Mouse (Mus musculus): Measurements from ENCODE around the gene Lrrc17. TPM values are rescaled to one million over a fixed set of nuclear protein-coding genes. Genes with fewer than 3 reads are reported as not detected.

Lrrc17 gene
- polyA plus RNA-seq (2016; fragmentation: Nextera tagmentation; extraction: Ambion mirVana): 1.6 and 2.2 TPM in 2 replicates

DNA sequence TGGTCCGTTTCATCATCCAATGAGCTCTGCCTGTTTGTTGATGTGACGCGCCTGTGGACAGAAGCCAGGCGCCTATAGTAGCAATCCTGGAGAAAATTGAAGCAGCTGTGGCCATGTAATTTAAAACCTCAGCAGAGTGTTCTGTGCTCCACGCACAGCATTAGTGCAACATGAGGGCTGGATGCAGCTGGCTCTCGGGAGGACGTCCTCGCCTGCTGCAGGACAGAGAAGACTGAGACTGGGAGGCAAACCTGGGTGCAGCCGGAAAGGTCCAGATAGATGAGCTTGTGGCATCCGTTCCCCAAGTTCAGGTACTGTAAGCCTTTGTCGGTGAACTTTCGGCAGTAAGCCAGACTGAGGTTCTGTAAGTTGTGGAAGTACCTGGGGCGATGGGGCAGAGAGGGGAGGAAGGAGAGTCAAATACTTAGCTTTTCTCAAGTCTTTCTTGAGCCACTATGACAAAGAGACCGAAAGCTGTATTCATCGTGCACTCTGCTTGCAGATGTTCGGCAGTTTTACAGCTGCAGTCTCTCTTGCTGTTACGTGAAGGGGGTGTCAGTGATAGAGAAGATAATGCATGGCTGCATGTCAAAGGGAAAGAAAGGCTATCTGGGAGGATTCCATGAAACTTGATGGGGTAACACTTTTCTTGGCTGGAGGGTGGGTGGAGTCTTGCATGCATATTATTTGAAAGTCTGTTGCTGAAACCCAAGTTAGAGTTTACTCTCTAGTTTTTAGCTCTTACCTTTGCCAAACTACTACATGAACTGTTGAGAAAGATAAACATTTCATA, at the start of gene Lrrc17:
Lrrc17 (plus strand) TSS at position 151 of the 793 bp plus-strand sequence.
- Histone ChIP-seq H3K27me3 (replicated peaks) (0 out of 2 replicates have a peak, but pooled peaks cover 3% of the 10 kb centered on the region), H3K27ac (no peak within 1 kb of the TSS), H3K4me1 (no peaks in the 10 kb centered on the region), H3K36me3 (no peaks in the 10 kb centered on the region), H3K9me3 (replicated peaks) (no peaks in the 10 kb centered on the region), H3K9ac (no peak within 1 kb of the TSS), H3K4me3 (no peak within 1 kb of the TSS), H3K4me2 (no peak within 1 kb of the TSS)
- ATAC-seq: no peak
- 63% methylated on average over 17 of the region's 17 CpGs for WGBS (ENCODE audit: insufficient replicate concordance)

DNA sequence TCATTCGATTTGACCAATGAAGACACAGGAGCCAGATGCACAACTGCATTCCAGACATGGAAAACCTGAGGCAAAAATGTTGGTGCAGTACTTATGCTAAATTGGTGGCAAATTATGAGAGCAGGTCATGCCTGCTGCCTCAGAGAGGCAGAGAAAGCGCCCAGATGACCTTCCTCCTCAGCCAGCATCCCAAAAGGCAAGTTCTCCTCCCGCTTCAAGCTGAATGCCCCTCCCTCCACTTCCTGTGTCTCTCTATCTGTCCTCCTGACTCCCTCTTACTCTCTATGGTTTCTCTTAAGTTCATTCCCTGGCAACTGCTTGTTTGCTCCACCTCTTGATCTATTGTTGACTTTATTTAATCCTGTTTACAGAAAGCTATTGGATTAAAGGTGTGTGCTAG, 48.6 kb upstream of the Lrrc17 start:
- whole genome bisulfite sequencing (ENCODE audit: insufficient replicate concordance): 37% methylated on average over 3 of the region's 3 CpGs
- Histone ChIP-seq H3K9ac (no peak overlapping the region), H3K4me3 (no peak overlapping the region), H3K27ac (no peak overlapping the region), H3K27me3 (replicated peaks) (no peaks in the 10 kb centered on the region), H3K9me3 (replicated peaks) (no peaks in the 10 kb centered on the region), H3K36me3 (no peaks in the 10 kb centered on the region), H3K4me2 (no peak overlapping the region), H3K4me1 (no peaks in the 10 kb centered on the region)
- no peak for ATAC-seq

GRCm38 (mm10) chr5:21496321-21496720, 47.0 kb upstream of the Lrrc17 start:
- H3K4me3 ChIP-seq: no peak overlapping the region
- H3K27ac ChIP-seq: no peak overlapping the region
- no peaks in the 10 kb centered on the region for H3K27me3 ChIP-seq (replicated peaks)
- no peak overlapping the region for H3K9ac ChIP-seq
- no peak for ATAC-seq
- H3K4me1 ChIP-seq: no peaks in the 10 kb centered on the region
- WGBS (ENCODE audit: insufficient replicate concordance): 71% methylated on average over 6 of the region's 6 CpGs
- no peak overlapping the region for H3K4me2 ChIP-seq
- no peaks in the 10 kb centered on the region for H3K9me3 ChIP-seq (replicated peaks)
- H3K36me3 ChIP-seq: no peaks in the 10 kb centered on the region

DNA sequence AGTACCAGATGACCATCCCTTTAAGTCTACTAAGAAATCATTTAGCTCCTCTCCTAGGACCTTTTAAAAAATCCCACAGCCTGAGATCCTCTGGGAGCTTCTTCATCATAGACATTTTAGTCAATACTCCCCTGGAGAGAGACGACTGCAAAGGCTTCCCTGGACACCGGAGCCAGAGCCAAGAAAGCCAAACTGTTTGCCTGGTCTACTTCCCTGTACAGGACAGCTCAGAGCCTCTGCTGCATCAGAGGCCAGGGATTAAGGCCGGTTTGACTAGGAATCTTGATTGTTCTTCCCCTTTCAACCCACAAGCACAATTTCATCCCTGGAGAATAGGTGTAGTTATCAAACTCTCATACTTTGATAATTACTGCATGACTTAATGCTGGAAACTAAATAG, 46.5 kb upstream of the Lrrc17 start:
- ATAC-seq: no peak
- 59% methylated on average over 3 of the region's 3 CpGs for WGBS (ENCODE audit: insufficient replicate concordance)

DNA sequence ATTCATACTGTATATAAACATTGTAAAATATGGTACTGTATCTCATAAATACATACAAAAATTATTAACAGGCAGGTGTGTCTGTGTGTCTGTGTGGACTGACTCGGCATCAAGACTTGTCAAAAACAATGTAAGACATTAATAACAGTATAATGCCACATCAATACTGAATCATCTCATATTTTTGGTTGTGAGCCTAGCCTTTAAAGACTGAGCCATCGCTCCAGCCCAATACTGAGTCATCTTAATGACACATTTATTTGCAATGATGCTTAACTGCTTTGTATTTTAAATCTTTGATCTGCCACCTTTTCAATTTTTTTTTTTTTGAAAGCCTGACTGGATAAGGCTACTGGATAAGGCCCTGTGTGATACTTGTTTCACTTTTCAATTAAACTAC, 44.9 kb upstream of the Lrrc17 start:
- ATAC-seq: no peak
- no peak overlapping the region for H3K4me2 ChIP-seq
- H3K4me3 ChIP-seq: no peak overlapping the region
- H3K4me1 ChIP-seq: no peaks in the 10 kb centered on the region
- no peaks in the 10 kb centered on the region for H3K9me3 ChIP-seq (replicated peaks)
- no peaks in the 10 kb centered on the region for H3K27me3 ChIP-seq (replicated peaks)
- WGBS (ENCODE audit: insufficient replicate concordance): 76% methylated on average over 2 of the region's 2 CpGs
- no peak overlapping the region for H3K9ac ChIP-seq
- H3K27ac ChIP-seq: no peak overlapping the region
- H3K36me3 ChIP-seq: no peaks in the 10 kb centered on the region

More for the DNA sequence above, 46.5 kb upstream of the Lrrc17 start:
- H3K27me3 ChIP-seq (replicated peaks): no peaks in the 10 kb centered on the region
- no peak overlapping the region for H3K9ac ChIP-seq
- H3K36me3 ChIP-seq: no peaks in the 10 kb centered on the region
- no peaks in the 10 kb centered on the region for H3K9me3 ChIP-seq (replicated peaks)
- H3K27ac ChIP-seq: no peak overlapping the region
- H3K4me3 ChIP-seq: no peak overlapping the region
- no peak overlapping the region for H3K4me2 ChIP-seq
- no peaks in the 10 kb centered on the region for H3K4me1 ChIP-seq

DNA sequence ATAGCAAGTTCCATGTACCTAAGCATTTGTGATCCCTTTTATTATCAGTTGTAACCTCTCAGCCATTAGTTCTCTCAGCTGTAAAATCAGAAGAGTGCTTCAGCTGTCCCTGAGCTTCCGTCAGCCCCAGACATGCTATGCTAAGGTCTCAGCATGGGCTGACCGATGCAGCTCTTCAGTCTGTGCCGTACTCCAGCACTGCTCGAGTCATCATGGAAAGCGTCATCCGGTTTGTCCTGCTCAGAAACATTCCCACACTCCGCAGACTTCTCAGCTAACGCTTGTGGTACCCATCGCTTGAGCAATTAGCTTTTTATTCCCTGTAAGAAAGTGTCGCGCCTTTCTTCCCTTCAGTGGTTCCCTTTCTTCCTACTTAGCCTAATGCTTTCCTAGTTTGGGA, 44.4 kb upstream of the Lrrc17 start:
- Histone ChIP-seq H3K9me3 (replicated peaks) (no peaks in the 10 kb centered on the region), H3K27me3 (replicated peaks) (no peaks in the 10 kb centered on the region), H3K4me2 (no peak overlapping the region), H3K36me3 (no peaks in the 10 kb centered on the region), H3K4me1 (no peaks in the 10 kb centered on the region), H3K9ac (no peak overlapping the region), H3K27ac (no peak overlapping the region), H3K4me3 (no peak overlapping the region)
- no peak for ATAC-seq
- WGBS (ENCODE audit: insufficient replicate concordance): 83% methylated on average over 11 of the region's 11 CpGs

DNA sequence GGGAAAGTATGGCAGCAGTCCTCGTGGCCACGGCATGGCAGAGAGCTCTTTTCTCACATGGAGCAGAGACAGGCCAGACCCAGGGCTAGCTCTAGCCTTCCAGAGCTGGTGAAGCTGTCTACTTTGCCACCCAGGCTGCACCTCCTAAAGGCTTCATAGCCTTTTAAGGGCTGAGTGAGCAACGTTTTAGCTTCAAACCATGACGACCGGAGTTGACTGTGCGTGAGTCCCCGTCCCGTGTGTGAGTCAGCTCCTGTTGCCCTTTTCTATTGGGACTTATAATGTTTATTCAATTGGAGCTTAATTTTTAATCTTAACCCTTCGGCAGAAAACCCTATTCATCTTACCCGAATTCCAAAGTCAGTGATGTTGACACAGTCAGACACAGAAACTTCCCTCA, 43.2 kb upstream of the Lrrc17 start:
- Histone ChIP-seq H3K27ac (no peak overlapping the region), H3K4me1 (no peaks in the 10 kb centered on the region), H3K9ac (no peak overlapping the region), H3K36me3 (no peaks in the 10 kb centered on the region), H3K4me2 (no peak overlapping the region), H3K4me3 (no peak overlapping the region), H3K27me3 (replicated peaks) (no peaks in the 10 kb centered on the region), H3K9me3 (replicated peaks) (no peaks in the 10 kb centered on the region)
- ATAC-seq: no peak
- WGBS (ENCODE audit: insufficient replicate concordance): 73% methylated on average over 10 of the region's 10 CpGs

DNA sequence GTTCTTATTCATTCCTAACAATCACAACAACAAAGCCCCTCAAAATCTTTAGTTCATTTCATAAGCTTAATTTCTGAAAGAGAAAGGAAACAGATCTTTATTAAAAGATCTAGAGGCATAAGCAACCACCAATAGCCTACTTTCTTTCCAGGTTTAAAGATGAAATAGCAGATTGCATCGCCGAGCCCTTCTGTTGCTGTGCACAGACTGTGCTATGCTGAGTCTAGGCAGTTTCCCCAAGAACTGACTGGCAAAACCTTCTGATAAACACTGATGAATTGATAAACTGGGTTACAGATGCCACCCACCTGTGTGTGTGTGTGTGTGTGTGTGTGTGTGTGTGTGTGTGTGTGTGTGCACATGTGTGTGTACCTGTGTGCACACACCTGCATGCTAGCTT, 42.4 kb upstream of the Lrrc17 start:
- no peaks in the 10 kb centered on the region for H3K9me3 ChIP-seq (replicated peaks)
- WGBS (ENCODE audit: insufficient replicate concordance): 77% methylated on average over 2 of the region's 2 CpGs
- H3K4me2 ChIP-seq: no peak overlapping the region
- H3K4me3 ChIP-seq: no peak overlapping the region
- no peaks in the 10 kb centered on the region for H3K4me1 ChIP-seq
- no peaks in the 10 kb centered on the region for H3K27me3 ChIP-seq (replicated peaks)
- H3K27ac ChIP-seq: no peak overlapping the region
- no peaks in the 10 kb centered on the region for H3K36me3 ChIP-seq
- no peak overlapping the region for H3K9ac ChIP-seq
- no peak for ATAC-seq

DNA sequence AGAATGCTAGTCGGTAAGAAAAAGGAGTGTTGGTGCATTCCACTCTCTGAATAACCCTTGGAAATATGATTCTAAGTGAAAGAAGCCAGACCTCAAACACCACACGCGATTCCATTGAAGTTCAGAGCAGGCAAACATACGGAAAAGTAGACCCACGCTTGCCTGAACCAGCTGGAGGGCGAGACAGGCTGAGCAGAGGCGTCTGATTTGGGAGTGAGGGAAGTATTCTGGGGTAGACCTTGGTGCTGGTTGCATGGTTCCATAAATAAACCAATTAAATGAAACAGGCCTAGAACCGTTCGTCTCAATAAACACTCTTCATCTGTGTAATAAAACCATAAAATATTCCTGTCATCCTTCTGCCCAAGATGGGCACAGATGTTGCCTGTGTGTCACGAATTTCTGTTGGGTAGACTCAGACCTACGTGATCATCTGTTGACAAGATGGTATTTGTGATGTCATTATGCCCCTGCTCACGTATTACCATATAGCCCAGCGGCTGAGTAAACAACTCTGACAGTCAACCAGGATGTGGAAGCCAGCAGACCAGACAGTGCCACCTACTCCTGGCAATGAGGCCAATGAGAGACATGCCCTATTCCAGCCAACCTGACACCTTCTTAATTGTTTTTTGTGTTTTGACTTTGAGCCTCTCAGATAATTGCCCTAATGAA, 40.3 kb upstream of the Lrrc17 start:
- Histone ChIP-seq H3K4me1 (no peaks in the 10 kb centered on the region), H3K4me3 (no peak overlapping the region), H3K9me3 (replicated peaks) (no peaks in the 10 kb centered on the region), H3K4me2 (no peak overlapping the region), H3K9ac (no peak overlapping the region), H3K27ac (no peak overlapping the region), H3K36me3 (no peaks in the 10 kb centered on the region), H3K27me3 (replicated peaks) (no peaks in the 10 kb centered on the region)
- ATAC-seq: no peak
- WGBS (ENCODE audit: insufficient replicate concordance): 76% methylated on average over 13 of the region's 13 CpGs

DNA sequence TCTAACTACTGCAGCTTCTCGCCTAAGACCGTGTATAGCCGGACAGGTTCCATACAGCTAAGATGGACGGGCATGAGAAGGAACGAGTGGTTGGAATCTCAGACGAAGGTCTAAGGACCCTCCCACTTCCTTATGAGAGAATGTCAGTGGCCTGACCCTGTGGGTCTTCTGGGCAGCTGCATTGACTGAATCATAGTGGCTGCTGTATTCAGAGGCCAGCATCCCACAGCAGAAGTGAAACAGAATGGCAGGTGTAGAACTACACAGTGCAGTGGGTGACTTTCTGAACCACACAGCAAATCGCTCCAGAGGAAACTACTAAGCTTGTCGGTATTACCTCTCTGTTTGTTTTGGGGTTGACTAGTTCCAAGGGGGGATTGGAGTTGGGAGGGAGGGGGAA, 38.2 kb upstream of the Lrrc17 start:
- WGBS (ENCODE audit: insufficient replicate concordance): 74% methylated on average over 8 of the region's 8 CpGs
- Histone ChIP-seq H3K4me1 (no peaks in the 10 kb centered on the region), H3K4me2 (no peak overlapping the region), H3K4me3 (no peak overlapping the region), H3K27me3 (replicated peaks) (no peaks in the 10 kb centered on the region), H3K27ac (no peak overlapping the region), H3K9me3 (replicated peaks) (no peaks in the 10 kb centered on the region), H3K9ac (no peak overlapping the region), H3K36me3 (no peaks in the 10 kb centered on the region)
- no peak for ATAC-seq

GRCm38 (mm10) chr5:21506887-21507286, 36.5 kb upstream of the Lrrc17 start:
- Histone ChIP-seq H3K9ac (no peak overlapping the region), H3K9me3 (replicated peaks) (no peaks in the 10 kb centered on the region), H3K36me3 (no peaks in the 10 kb centered on the region), H3K4me1 (no peaks in the 10 kb centered on the region), H3K4me2 (no peak overlapping the region), H3K4me3 (no peak overlapping the region), H3K27me3 (replicated peaks) (no peaks in the 10 kb centered on the region), H3K27ac (no peak overlapping the region)
- ATAC-seq: no peak
- WGBS (ENCODE audit: insufficient replicate concordance): 71% methylated on average over 1 of the region's 1 CpGs

- no peaks in the 10 kb centered on the region for H3K27me3 ChIP-seq (replicated peaks)
- H3K9me3 ChIP-seq (replicated peaks): no peaks in the 10 kb centered on the region
- WGBS (ENCODE audit: insufficient replicate concordance): 57% methylated on average over 4 of the region's 4 CpGs
Measured at GRCm38 (mm10) chr5:21509801-21510200, 33.6 kb upstream of the Lrrc17 start.

More at GRCm38 (mm10) chr5:21509801-21510200, 33.6 kb upstream of the Lrrc17 start:
- Histone ChIP-seq H3K4me1 (no peaks in the 10 kb centered on the region), H3K36me3 (no peaks in the 10 kb centered on the region), H3K4me2 (no peak overlapping the region), H3K9ac (no peak overlapping the region), H3K27ac (no peak overlapping the region), H3K4me3 (no peak overlapping the region)
- ATAC-seq: no peak

Data from liver, embryonic 12.5 days (tissue).